Mouse (Mus musculus) thymus, postnatal 25 days (tissue): Measurements from ENCODE around the gene Hoxa13.

Source experiments
- DNase-seq: peaks from one replicate; pipeline ENCODE4 v3.0.0; 2022

Hoxa13 gene

DNA sequence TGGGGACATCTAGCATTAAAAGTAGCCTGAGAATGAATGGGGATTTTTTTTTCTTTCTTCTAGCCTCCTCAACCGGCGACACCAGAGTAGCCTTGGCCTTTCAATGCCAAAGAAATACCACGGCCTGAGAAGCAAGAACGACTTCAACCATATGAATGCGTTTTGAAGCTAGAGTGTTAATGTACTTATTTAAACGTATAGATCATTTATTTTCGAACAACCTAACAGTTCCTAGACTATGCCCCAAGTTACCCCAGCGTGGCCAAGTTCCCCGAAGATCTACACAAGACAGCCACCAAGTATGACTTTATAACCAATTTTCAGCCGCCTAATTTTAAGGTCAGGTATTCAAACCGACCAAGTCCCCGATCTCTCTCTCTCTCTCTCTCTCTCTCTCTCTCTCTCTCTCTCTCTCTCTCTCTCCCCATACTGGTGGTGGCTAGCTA is 39.8 kb downstream of the Hoxa13 start:
- DNase-seq: no peak

DNA sequence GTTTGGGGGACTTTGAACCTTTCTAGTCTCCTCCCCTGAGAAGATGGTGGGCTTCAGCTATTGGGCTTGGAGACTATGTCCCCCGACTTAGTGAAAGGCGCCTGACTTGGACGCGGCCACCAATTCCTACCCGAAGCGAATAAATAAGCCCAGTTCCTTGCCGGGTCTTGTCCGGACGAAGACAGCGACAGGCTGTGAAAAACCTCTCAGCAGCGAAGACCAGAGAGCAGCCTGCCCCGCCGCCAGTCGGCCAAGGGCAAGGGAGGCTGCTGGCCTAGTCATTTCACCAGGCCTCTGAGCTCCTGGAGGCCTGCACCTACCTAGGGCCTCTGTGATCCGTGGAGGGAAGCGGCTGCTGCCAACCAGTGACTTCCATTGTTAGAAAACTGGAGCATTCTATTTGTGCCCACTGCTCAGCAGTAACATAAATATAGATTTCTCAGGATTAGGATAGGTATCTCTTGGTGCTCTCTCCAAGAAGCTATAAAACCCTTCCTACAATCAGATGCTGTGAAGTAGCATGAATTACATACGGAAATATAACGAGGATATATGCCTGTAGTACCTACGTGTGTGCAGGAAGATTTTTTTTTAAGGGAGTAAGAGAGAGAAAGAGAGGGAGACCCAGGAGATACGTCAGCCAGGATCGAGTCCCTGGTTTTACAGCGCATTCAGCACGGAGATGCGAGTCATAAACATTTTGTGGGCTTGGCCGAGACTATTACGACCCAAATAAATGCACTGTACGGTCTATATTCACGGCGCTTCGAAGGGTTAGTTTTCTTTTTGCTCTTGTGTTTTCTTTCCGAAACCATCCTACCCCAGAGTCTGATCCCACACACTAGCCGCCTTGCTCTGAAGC is 40.4 kb downstream of the Hoxa13 start:
- peak; percentile 25 for DNase-seq

DNA sequence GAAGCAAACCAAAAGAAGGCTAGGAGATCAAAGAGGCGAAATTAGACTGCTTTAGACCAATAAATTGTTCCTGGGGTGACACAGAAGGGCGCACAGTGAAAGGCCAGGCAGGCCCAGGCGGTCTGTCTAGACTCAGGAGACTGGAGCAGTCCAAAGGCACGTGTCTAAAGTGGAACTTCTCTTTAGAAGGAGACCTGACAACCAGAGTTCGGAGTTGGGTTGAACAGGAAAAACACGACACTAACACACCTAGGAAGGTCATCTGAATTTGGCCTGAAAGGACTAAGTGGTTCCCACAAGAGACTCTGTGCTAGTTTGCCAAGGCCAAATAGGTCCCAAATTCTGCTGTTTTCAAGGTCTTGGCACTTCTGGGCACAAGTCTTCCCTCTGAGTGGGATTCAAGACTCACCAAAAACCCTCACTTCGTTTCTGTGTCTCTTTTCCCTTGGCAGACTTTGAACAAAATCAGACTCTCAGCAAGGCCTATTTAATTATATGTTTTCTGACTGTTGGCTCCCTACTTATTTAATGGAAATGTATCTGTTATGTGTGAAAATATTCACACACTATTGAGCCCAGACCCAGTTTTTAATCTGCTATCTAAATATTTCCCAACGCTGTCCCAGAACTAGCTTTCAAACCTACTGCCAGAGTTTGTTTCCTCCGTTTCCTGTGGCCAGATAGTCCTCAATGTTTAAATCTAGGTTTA is 41.3 kb downstream of the Hoxa13 start:
- DNase-seq: no peak

DNA sequence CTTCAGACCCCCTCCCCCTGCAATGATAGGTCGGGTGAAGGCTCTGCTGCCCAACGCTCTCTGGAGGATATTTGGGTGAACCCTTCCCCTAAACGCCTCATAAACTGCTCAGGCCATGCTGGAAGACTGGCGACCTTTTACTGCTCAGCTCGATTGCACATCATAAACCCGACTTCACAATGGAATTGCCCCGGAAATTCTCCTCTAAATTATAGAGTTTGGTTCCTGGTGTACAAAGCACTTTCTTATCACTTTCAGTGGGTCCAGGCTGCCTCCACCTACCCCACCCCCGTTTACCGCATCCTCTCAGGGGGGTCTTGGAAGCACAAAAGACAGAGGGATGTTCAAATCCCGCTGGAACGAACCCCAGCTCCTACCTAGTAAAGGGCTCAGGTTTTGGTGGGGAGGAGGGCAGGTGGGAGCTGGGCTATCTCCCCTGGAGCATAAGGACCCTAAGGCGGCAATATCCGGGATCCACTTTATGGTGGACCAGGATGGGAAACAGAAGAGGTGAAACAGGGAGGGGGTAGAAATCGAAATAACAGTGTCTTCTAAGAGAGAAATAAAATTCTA is 42.0 kb downstream of the Hoxa13 start:
- no peak for DNase-seq

DNA sequence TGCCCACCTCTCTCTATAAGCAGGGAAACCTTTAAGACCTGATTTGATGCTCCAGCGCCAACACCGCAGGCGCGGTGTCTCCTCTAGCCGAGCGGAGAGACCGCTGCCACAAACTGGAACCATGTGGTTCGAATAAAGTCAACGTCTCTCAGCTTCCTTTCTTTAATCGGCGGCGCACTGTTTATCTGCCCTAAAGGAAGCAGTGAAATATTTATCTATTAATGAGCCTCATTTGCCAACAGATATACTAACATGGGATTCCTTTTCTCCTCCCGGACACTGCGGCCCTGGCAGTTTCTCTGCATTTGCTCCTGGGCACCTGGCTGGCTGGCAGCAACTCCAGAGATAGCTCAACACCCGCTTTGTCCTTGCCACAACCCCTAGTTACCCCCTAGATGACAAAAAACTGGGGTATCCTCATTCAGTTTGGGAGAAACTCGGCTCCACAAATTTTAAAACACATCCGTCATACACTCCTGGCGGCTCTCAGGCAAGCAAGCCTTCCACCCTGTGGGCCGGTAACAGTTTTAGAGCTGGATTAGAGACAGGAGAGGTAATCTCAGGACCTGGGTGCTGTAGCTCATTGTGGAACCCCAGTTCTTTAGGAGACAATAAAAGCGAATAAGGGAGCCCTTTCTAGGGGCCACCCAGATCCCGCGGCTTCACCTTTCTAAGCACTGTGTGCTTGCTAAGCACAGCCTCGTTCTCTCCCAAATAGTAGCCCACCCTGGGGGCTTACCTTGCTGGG is 42.6 kb downstream of the Hoxa13 start:
- no peak for DNase-seq

DNA sequence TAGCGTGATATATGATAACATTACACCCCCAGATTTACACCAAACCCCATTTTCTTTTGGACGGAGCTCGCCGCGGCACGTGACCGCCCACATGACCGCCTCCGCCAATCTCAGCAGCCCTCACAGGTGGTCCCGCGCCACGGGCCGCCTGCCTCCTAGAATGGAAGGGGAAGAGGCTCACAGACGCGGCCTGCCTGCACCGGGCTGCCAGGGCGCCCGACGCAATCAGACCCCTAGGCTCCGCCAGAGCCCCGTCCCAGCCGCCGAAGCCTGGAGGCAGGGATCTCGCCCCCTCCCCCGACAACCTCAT is 43.3 kb downstream of the Hoxa13 start:
- peak; percentile 76 for DNase-seq

DNA sequence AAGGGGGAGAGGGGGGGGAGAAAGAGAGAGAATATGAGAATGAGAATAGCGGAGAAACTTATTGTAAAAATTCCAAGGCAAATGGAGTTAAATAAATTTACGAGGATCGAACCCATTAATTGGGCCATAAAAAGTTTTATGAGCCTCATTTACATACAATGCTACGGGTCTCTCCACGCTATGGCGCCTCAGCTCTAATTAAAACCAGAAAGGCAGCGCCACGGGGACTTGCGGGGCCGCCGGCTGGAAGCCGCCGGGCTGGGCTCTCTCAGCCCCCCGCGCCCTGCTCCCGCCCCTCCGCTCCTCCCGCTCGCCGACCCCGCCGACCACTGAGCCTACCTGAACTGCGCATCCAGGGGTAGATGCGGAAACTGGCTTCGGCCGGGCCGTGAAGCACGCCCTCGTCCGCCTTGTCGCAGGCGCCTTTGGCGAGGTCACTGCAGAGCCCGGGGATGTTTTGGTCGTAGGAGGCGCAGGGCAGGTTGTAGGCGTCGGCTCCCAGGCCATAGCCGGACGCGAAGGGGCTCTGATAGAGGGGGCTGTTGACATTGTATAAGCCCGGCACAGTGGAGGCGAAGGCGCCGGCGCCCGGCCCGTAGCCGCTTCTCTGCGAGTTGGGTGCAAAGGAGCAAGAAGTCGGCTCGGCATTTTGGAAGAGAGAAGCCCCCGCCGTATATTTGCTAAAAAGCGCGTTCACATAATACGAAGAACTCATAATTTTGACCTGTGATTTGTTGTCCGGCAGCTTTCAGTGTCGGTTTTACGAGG is 43.8 kb downstream of the Hoxa13 start:
- DNase-seq: no peak

DNA sequence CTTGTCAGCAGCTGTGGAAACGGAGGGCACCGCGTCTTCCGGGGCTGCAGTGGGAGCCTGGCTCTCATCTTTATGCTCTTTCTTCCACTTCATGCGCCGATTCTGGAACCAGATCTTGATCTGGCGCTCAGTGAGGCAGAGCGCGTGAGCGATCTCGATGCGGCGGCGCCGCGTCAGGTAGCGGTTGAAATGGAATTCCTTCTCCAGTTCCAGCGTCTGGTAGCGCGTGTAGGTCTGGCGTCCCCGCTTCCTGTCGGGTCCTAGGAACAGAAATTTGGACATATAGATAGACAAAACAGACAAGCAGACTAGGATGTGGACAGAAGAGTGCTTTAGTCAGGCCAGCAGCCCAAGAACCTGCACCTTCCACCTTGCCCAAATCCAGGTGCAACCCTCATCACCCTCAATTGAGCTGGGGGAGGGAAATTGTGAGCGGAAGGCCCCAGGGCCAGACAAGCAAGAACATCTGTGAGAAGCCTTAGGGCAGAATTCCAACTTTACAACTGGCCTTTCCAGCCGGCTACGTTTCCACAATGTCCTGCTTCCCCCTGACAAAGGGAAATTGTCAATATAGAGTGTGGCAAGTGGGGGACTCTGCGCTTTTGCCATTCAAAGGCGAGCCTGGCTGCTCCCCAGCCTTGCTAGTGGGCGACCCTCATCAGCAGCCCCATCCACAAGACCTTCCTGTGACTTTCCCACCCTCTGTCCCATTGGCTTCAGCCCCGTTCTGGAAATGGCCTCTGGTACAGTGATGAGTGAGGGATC is 44.7 kb downstream of the Hoxa13 start:
- DNase-seq: no peak

DNA sequence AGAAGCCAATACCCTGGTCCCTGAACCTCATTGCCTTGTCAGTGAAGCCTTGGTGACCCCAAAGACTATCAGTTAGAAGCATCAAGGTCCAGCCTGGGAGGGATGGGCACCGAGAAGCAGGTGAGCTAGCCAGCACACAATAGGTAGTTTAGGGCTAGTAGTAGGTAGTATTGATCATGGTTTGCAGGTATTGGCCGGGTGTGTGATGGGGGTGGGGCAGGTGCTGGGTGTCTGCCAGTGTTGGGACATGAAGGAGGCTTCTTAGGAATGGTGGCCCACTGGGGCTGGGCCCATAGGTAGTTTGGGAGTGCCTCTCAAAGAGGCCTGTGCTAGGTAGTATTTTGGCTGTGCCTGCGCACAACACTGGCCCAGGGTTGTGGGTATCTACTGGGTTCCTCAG is 45.6 kb downstream of the Hoxa13 start:
- no peak for DNase-seq

DNA sequence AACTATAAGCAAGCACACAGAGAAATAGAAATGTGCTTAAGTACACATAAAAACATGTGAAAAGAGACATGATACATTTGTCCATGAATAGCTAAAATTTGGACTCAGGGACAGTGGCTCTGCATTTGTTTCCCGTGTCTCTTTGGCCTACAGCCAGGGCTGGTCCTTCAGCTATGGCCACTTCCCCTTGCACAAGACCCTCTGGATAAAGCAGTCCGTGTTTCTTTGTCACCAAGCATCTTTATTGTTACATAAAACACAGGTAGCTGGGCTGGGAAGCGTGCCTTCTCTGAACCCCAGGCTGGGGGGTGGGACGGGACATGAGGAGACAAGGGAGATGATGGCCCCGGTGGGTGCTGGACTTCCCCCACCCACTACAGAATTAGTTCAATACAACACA is 46.4 kb downstream of the Hoxa13 start:
- no peak for DNase-seq

DNA sequence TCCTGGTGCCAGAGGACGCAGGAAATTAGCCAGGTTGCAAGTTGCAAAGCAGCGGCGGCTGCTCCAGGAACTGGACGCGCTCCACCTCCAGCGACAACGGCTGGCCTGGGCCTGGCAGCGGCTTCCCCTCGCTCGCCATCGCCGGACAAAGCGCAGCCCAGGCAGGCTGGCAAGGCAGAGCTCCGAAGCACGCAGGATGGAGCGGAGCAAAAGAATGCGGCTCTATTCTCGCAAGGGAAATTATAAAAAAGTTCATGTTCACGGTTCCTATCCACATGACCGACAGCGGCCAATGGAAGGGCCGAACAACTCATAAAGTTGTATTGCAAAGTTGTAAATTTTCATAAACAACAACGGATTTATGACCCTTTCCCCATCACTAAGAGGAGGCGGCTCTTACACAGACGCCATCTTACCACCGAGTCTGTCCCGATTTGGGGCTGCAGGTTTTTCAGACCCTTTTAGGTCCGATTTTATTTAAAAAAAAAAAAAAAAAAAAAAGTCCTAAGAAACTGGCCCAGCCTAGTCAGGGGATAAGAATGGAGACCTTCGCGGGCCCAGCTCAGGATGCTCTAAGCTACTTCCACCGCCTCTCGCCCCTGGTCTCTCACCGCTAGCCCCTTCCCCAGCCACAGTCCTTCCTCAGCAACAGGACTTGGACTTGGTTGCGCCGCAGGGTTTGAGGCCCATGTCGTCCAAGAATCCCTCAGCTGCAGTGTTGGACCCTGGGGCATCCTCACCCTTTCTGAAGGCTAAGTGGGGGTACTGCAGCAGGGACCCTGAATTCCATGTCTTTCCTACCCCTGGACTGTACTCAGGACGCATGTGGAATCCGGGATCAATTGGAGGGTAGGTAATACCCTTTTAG is 47.3 kb downstream of the Hoxa13 start, which contains the start of the genes Hoxa3 and Gm28308:
Gene Hoxa3, minus strand, starts transcription at position 218 of the 868 bp plus-strand sequence.
Gene Gm28308, minus strand, starts transcription at position 221 of the 868 bp plus-strand sequence.
- peak; percentile 24 for DNase-seq

DNA sequence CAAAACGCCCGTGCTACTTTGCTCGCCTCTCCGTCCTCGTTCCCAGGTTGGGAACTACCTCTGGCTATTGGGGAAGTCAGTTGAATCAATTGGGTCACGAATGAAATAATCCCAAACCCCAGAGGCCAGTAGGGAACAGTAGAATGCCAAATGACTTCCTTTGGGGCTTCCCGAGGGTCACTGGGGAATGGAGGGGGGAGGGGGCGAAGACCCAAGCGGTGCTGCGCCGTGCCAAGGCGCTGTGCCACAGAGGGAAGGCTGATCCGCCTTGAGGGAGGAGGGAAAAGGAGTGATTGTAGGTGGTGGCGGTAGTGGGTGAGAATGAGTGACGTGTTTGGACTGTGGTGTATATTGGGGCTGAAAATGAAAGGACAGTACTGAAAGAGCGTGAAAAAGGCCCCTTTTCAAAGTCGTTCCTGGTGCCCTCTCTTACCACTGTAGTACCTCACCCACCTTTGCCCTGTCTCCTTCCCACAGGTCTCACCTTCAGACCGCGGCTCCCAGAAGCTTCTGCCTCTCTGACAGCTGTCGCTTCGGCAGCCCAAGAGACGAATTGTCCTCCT is 48.0 kb downstream of the Hoxa13 start:
- peak; percentile 17 for DNase-seq

DNA sequence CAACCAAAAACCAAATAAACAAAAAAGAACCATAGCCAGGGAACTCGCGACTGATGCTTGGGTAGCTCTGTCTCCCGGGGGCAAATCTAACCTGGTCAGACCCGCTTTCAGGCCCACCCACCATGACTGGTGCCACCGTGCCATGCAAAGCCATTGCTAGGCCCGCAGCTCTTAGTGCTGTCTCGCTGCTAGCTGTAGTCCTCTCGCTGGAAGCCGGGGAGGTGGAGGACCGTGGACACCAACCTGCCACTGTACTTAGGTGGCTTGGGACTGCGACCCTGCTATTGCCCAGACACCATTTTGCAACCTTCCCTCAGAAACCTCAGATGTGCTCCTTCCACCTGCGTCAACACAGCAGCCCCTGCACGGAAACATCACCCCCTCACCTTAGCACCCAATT is 48.7 kb downstream of the Hoxa13 start:
- peak; percentile 15 for DNase-seq

DNA sequence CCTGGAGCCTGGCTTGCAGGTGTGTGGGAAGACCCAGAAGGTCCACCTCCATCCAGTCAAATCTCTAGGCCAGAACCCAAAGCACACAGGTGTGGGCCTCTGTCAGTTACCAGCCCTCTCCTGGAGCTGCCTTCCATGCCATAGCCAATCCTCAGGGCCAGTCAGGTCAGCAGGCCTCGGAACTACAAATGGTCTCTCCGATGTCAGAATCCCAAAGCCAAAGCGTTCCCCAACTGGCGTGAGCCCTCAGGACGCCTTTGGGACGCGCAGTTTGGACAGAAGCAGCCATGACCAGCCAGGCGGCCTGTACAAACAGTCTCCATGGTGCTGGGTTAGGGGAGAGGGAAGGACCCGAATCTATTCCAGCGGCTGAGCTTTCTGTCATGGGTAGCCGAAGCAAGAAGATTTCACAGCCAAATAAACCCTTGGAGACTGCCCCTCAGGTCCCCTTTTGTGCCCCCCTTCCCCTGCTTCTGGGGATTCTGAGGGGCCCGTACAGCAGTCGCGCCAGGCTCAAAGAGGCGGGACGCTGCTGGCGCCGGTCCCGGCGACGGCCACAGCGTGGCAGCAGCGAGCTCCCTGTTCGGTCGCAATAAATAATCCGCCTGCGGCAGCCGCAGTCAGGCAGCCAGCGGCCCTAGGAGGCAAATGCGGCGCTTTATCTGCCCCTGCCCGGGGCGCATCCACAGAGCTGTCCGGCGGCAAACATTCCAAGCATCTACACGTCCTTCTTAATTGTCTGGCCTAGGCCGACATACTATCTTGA is 49.3 kb downstream of the Hoxa13 start:
- DNase-seq: peak; percentile 79

DNA sequence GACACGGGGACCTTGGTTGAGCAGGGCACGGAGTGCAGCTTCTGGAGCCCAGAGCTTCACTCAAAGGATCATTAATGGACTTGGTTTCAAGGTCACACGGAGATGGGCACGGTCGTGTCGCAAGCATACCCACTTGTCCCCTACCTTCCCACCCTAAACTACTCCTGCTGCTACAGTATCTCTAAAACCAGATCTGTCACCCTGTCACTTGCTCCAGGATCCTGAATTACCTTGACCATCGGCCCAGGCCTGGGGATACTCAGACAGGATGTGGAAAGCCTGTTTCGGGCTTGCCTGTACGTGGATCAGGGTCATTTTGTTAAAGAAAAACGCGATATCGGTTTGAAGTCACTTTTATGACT is 51.0 kb downstream of the Hoxa13 start:
- no peak for DNase-seq

DNA sequence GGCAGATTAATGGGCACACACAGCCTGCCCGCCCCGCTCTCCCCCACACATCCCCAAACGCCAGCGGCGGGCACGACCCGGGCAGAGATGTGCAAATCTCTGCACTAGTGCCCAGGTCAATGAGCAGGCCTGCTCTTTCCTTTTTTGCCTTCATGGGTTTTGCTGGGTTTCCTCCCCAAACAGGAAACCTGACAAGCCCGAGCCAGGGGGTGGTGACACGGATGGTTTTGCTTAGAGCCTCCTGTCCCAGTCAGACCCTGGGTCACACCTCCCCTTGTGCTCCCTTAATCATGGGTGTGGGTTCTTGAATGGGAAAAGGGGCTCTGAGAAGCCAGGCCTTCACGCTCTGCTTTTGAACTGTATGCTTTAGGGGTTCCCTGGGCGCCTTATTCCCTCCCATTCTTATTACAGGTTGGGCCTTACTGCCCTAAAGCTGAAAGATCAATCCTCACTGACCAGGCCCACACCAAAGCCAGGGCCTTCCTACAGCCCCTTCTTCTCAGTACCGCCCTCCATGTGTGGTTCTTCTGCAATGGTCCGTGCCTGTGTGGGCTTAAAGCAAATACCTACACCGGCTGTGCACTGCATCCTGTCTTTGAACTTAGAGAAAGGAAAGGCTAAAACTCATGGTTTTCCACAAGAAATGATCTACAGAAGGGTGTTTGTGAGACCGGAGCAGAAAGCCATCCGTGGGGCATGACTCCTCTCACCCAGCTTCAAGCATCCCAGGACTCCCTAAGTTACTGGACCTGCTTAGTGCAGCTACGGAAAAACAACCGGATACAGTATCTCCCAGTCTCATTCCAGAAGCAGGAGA is 51.6 kb downstream of the Hoxa13 start:
- DNase-seq: no peak

DNA sequence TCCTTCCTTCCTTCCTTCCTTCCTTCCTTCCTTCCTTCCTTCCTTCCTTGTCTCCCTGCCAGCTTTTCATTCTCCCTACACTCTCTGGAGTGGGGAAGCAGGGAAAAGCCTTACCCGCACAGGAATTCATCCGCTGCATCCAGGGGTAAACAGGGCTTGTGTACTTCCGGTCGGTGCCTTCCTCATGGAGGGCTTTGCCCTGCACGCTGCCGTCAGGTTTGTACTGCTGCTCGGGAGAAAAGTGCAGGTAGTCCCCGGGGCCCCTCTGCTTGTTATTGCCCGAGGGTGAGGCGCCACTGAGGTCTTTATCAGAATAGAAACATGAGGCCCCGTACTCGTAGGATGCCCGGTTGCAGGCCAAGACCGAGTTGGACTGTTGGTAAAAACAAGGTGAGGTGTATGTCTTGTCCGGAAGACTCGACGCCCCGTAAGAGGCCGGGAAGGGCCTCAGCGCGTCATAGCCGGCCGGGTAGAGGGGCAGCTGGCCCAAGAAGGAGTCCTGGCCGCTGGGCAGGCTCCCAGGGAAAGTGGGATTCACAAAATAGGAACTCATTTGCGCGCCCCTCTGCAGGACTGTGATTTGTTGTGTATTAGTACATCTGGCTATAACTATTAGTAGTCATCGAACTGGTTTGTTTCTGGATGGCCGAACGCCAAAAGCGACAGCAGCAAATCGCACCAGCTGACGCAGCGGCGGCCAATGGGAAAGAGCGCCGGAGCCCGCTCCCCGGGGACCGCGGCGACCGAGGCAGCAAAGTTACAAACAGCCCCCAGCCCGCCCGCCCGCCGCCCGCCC is 52.4 kb downstream of the Hoxa13 start, which contains the start of gene Hoxa6:
Gene Hoxa6, minus strand, starts transcription at position 651 of the 796 bp plus-strand sequence.
- DNase-seq: no peak
